Mouse (Mus musculus) liver, adult 2 months (tissue): ENCODE data around the gene Cenpm.

Experiments
- CTCF ChIP-seq: fragments of 200-500 bp; IDR thresholded peaks from 2 replicates; pipeline ENCODE4 v1.5.1; 2011; ENCODE audit warnings: low read depth, low read length, control low read depth
- POLR2A ChIP-seq: fragments of 200-500 bp; IDR thresholded peaks from 2 replicates; pipeline ENCODE4 v1.6.1; 2011; ENCODE audit warnings: low read length, control low read depth; ENCODE audit not compliant: insufficient read depth; ENCODE audit errors: extremely low read depth

DNA sequence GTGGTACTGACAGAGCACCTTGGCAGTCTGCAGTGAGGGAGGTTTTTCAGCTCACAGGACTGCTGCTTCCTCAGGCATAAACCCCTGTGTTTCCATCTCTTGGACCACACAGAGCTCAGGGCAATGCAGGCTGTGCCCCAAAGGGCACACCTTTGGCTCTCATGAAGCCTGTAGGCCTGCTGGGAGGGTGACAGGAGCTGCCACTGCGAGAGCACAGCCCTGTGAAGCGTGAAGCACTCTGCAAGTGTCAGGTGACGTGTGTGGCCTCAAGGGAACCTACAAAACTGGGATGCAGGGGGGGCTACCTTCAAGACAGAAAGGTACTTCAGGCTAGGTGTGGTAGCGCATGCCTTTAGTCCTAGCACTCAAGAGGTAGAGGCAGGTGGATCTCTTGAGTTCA is 11.9 kb downstream of the Cenpm start:
- TF ChIP-seq POLR2A: no peak
- TF ChIP-seq CTCF: no peak
